Mouse (Mus musculus) frontal cortex, postnatal 14 days (tissue): ENCODE measurements at regions not wholly inside any gene's neighbourhood (a gene's known extent, or its start where the extent isn't known, plus 50 kb on each side); places are given as distances from the start of the nearest gene placed in this dataset.
"Not testable (repeated sequence)": the region's sequence is repeated elsewhere in the genome, so short reads cannot be mapped to it uniquely, and the experiment has no call there.

Experiments used
- DNase-seq, 2 experiments: peaks; one replicate each; pipeline ENCODE4 v3.0.0; 2022; ENCODE audit warnings: low spot score in 2 of 2

DNA sequence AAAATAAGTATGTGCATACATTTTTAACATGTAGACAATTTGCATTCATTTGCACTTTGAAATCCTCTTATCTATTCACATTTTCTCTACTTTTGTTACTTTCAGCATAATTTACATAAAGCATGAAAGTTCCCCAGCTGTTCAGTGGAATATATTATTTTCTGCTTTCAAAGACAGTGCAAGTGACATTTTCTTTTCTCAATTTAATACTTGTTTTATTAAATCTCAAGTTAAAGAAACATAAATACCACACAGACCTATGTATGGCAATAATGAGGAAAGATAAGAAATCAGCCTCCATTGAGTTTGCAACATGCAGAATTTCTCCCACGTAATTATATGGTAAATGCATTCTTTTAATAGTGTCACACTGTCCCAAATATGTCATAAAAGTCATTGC lies 1168.1 kb upstream of the Gje1 start:
- DNase-seq = no peak

DNA sequence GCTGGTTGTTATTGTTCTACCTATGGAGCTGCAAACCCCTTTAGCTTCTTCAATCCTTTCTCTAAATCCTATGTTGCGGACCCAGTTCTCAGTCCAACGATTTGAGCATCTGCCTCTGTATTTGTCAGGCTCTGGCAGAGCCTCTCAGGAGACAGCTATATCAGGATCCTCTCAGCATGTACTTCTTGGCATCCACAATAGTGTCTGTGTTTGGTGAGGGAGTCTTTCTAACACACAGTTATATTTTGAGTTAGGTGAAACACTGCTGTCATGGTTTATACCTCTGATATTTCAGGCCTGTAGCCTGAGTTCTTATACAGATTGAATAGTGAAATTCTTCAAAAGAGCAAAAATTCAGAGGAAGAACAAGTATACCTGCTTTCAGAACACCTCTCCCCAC lies 1150.0 kb upstream of the Gje1 start:
- peak; percentile 10 to 11 for DNase-seq

DNA sequence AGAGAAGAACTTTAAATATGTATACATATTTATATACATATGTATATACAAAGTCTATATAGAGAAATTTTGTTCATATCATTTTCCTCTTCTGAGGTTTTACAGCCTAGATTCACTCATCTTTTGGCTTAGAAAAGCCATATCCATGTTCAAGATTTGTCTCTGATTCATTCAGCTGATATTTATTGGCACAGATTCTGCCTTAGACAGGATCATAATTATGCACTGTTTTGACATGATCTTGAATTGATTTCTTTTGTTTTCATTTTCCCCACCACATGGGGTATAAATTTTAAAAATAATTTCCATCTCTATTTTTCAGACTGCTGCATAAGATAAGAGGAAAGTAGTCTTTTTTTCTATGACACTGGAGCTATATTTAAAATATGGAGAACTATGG lies 1148.9 kb upstream of the Gje1 start:
- DNase-seq = no peak

DNA sequence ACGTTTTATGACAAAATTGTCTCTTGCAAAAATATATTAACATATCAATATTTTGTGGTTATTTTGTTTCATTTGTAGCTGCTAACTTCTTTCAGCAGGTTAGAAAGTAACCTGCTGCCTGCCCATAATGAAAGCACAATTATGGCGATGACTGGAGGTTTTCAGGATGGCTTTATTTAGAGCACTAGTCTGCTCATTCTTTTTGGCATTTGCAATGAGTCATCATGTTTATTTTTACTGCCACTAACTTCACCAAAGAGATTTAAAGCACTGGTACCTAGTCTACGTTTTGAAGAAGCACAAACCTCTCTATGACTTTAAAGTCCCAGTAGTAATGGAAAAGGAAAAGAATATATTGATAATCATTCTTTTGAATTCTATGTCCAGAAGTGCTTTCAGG lies 1123.4 kb upstream of the Gje1 start:
- no peak for DNase-seq

DNA sequence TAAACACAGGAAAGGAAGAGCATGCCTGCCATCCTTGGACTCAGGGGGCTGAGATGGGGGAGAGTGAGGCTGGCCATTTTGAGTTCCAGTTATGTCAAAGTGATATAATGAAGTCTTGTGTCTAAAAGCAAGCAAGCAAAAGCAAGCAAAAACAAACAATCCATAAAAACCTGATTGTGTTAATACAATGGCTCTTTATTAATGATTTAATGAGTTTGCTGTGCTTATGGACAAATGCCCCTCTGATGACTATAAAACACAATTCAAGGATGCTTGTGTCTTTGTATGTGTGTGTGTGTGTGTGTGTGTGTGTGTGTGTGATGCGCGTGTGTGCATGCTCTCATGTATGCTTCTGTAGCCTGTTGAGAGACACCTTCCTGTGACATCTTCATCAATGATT lies 1114.3 kb upstream of the Gje1 start:
- DNase-seq = no peak

DNA sequence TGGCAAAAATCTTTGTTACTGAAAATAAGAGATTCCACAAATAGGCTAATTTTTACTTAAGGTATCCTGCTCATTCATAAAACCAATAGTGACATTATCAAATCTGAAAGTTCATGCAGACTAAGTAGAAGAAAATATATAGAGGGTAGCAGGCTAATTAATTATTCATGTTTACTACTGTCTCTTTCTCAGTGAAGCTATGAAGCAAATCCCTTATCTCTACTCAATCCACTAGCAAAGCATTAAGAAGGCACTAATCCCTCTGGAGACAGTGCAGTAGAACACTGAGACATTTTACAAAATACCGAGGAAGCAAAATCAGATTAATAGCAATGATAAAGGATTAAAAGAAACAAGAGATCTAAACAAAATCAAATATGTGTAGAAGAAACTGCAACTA lies 1107.4 kb upstream of the Gje1 start:
- no peak for DNase-seq

DNA sequence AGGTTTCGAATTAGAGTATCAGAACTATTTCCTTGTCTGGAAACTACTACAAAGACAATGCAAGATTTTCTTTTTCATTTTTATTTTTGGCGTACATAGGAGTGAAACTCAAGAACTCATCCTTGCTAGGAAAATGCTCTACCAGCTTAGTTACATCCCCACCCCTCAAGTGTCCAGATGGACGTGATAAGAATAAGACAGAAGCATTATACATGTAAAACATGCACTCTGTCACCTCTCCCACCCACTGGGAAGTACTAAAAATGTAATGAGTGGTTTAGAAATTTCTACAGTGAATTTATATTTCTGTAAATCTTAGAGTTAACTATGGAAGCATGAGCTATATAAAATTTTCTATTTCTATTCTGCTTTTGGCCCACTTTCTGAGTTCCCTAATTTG lies 1089.3 kb upstream of the Gje1 start:
- no peak for DNase-seq

DNA sequence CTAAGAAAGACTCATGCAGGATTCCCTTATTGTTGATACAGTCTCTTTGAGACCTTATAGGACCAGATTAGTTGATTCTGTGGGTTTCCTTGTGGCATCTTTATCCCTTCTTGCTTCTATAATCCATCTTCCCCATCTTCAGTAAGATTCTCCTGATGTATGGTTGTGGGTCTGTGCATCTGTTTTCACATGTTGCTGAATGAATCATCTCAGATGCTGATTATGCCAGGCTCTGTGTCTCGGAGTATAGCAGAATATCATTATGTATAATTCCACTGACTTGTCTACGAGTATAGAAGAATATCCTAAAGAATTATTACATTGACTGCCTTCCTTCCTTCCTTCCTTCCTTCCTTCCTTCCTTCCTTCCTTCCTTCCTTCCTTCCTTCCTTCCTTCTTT lies 1087.8 kb upstream of the Gje1 start:
- DNase-seq = no peak

DNA sequence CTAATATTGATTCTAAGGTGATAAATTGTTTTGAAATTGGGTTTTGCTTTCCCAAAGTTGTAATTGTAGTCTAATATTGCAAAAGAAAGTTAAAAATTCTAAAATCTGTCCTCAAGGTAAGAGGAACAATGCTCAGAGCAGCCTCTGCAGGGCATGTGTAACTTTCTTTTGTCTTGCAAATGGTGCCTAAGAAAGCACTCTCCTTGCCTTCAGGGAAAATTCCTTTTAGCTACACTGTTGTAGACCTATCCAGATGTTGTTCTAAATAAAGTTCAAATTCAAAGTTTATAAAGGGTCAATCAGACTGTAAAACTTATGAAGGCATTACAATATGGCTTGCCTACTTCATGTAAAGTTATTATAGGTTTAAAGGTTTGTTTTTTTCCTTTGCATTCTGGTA lies 1075.2 kb upstream of the Gje1 start:
- DNase-seq = not testable (repeated sequence)

DNA sequence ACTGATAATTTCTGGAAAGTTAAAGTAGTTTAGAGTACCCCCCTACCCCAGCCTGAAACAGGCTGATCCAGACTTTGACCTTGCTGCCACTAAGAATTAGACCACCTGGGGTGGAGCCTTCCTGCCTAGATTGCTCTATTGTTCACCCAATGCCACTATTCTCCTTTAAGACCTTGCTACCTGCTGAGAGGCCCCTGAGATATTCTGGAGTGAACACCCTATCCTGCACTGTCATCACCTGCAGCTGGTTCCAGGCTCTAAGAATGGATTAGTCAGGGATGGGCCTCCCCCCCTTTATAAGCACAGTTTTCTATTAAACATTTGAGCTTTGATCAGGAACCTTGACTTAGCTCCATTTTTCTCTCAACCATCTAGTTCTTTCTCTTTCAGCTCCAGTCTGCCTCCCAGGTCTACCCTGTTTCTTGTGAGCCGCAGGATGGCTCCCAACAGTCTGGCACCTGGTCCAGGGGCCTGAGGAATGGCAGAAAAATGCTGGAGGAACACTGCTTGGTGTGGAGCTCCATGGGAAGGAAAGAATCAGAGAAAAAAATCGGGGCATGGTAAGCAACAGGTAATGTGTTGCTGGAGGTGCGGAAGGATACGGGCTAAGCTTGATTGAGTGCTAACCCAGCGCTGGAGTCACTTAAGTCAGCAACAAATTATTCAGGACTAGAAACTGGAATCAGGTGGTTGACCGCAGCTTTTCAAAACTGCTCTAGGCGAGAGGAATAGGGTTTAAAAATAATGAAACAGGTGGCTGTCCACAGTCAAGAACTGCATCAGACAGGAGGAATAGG lies 1073.7 kb upstream of the Gje1 start:
- no peak for DNase-seq

DNA sequence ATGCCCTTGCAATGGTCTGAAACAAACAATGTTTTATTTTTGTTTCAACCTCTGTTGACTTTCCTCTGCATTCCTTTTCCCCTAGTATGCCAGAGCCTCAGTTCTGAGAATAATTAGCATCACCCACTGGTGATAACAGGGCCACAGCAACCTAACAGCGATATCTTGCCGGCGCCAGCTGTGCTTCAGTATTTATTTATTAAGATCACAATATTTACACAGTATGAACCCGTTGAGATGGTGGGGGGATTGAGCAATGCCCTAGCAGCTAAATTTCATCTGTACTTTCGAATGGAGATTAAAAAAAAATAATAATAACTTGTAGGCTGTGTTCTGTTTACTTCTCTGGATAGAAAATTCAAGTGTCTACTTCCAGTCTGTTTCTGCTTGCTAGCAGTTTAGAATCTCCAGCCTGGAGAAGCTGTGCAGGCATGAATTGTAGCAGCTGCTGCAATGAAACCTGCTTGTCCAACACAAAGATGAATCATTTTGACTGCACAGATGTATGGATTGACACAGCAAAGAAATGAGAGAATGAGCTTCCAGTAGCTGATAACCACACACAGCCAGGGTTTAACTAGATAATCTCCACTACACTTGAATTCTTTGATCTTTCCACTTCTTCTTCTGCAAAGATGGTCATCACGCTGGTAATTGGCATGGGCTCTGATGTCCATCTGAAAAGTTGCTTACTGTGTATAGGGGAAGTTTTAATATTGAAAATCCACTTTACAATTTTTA lies 1042.1 kb upstream of the Gje1 start:
- DNase-seq = no peak

DNA sequence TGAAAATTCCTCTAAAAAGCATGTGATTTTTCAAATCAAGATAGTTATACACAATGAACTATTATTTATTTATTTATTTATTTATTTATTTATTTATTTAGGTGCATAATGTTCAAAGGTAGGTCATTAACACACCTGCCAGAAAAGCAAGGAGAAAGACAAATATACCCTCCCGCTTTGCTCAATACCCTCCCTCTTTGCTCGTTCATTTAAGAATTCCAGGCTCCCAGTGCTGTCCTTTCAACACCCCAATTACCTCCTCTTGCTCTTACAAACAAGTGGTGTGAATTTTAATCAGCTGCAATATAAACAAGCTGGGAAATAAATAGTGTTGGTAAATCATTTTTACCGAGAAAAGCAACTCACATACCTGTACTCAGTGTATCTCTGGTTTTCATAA lies 1041.6 kb upstream of the Gje1 start:
- no peak for DNase-seq

DNA sequence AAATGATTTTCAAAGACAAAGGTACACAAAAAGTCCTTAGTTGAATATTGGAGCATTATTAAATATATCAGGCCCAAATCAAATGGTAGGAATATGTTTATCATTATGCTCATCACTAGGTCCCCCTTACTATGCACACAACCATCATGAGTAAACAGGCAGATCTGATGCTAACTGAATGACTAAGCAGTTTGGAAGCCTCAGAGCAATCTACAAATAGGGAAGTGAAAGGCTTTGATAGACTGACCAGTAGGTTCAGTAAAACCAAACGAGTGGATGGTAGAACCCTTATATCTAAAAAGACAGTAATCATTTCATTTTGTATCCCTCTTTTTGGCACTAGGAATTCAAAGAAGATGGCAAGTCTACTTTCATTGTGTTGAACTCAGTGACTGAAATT lies 1039.5 kb upstream of the Gje1 start:
- no peak for DNase-seq

DNA sequence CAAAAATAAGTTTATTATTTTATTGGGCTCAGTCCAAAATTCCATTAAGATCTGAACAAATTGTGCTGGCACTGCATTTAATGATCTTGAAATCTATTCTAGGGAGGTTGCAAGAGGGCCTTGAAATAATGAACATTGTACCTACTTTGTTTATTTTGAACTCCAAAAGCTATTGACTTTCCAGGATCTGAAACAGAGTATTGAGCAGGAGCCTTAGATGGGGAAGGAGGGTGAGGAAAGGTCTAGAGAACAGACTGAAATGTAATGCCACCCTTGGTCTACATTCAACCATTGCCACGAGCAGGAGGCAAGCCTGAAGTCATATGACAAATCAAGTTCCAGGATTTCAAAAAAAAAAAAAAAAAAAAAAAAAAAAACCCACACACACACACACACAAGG lies 1028.9 kb upstream of the Gje1 start:
- no peak for DNase-seq

DNA sequence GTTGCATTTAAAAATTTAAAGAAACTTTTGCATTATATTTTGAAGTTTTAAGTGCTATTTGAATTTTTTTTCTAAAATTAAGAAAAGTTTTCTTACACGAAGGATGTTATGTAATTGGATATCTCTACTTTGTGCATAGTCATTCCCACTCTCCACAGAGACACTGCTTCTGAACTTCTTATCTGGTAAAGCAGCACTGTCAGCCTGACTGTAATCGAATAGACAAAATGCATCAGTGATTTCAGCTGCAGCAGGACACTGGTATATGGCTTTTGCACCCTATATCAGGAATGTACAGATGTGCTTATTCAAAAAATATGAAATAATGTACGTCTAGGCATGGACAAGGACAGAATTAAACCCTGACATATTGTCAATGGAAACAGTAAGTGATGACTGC lies 1020.6 kb upstream of the Gje1 start:
- no peak for DNase-seq

DNA sequence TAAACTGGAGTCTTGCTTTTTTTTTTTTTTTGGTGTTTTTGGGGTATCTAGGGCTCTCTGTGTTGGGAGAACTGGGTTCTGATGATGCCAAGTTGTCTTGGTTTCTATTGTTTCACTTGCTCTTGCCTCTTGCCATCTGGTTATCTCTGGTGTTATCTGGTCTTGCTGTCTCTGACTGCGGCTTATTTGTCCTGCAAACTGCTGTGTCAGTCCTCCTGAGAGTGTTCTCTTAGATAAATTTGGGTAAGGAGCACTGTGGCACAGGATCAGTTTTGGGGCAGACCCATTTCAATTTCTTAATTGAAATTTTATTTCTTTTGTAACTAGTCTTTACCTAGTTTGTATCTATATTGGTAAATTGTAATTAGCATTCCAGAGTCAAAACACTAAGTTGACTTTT lies 1013.3 kb upstream of the Gje1 start:
- DNase-seq = no peak

DNA sequence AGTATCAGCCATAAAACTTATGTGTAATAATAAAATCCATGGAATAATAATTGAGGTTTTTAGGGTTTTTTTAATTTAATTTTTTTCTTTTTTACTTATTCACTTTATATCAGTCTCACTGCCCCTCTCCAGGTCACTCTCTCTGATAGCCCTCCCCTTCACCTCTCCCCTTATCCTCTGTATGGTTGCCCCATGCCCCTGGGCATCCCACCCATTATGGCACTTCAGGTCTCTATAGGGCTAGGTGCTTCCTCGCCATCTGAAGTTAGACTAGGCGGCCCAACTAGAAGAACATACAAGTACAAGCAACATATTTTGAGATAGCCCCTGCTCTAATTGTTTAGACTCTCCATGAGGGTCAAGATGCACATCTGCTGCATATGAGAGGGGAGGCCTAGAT lies 979.9 kb upstream of the Gje1 start:
- no peak for DNase-seq

DNA sequence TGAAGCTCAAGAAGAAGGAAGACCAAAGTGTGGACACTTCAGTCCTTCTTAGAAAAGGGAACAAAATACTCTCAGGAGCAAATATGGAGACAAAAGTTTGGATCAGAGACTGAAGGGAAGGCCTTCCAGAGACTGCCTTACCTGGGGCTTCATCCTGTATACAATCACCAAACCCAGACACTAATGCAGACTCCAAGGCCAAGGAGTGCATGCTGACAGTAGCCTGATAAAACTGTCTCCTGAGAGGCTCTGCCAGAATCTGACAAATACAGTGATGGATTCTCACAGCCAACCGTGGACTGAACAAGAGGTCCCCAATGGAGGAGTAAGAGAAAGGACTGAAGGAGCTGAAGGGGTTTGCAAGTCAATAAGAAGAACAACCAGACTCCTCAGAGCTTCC lies 979.0 kb upstream of the Gje1 start:
- DNase-seq = no peak

DNA sequence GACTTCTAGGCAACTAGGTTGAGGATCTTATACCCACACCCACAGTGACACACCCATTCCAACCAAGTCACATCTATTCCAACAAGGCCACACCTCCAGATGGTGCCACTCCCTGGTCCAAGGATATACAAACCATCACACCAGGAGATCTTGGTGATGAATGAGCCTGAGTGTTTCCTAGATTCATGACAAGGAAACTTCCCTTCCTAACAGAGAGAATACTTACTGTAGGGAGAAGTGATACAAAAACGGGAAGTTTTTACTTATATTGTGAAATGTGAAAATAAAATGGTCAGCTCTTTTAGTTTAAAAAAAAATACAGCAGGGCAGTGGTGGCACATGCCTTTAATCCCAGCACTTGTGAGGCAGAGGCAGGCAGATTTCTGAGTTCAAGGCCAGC lies 953.6 kb upstream of the Gje1 start:
- not testable (repeated sequence) for DNase-seq
